Mouse (Mus musculus) erythroblast, embryonic 14.5 days (primary cell): ENCODE data around the gene Tfip11. TPM values are rescaled to one million over a fixed set of nuclear protein-coding genes. Genes with fewer than 3 reads are reported as not detected.

Experiments
- H3K27me3 ChIP-seq: 2 replicates; pipeline ENCODE4 v1.6.1; 2012; ENCODE audit warnings: inconsistent platforms; ENCODE audit not compliant: control insufficient read depth
- H3K36me3 ChIP-seq: 2 replicates; pipeline ENCODE4 v1.6.1; 2012; ENCODE audit warnings: mild to moderate bottlenecking, inconsistent platforms; ENCODE audit not compliant: control insufficient read depth
- H3K4me1 ChIP-seq: 2 replicates; pipeline ENCODE4 v1.6.1; 2012; ENCODE audit warnings: inconsistent platforms; ENCODE audit not compliant: control insufficient read depth
- H3K4me3 ChIP-seq: replicated peaks from 2 replicates; pipeline ENCODE3; 2012; ENCODE audit warnings: moderate library complexity, mild to moderate bottlenecking, inconsistent platforms
- H3K9me3 ChIP-seq: 2 replicates; pipeline ENCODE4 v1.6.1; 2012; ENCODE audit warnings: low read length, inconsistent platforms, mixed read lengths; ENCODE audit not compliant: control insufficient read depth
- GATA1 ChIP-seq: IDR thresholded peaks from 2 replicates; pipeline ENCODE4 v1.6.1; 2012; ENCODE audit warnings: low read length, inconsistent platforms, mixed read lengths
- TAL1 ChIP-seq: IDR thresholded peaks from 3 replicates; pipeline ENCODE4 v1.6.1; 2012; ENCODE audit warnings: low read length, inconsistent platforms, mixed read lengths
- polyA plus RNA-seq: library from polyadenylated mRNA; stranded (reverse); fragments of >175 nt; gene quantifications from 2 replicates; pipeline ENCODE4 v1.2.3, GENCODE M21; 2012

Gene Tfip11
- polyA plus RNA-seq, 1 experiment, result 4.3 TPM

DNA sequence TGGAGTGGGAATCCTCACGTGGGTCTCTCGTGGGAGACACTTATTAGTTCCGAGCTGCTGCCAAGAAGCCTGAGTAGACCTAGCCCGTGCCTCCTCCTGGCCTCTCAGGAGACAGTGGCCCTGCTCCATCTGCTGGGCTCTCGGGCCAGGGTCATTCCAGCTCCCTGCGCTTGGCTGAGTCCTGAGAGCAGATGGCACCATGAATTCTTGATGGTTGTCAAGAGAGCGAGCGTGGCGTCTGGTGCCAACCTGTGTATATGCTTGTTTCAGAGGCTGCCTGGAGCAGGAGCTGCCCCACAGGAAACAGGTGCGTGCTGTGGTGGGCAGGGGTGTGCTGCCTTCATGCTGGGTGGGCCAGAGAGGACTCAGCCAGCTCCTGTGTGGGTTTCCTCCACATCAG is 42.5 kb downstream of the Tfip11 start:
- Histone ChIP-seq H3K36me3 (peaks cover 79% of the 10 kb centered on the region), H3K4me1 (peaks cover 4% of the 10 kb centered on the region), H3K4me3 (no peak overlapping the region), H3K27me3 (no peaks in the 10 kb centered on the region), H3K9me3 (no peaks in the 10 kb centered on the region)
- no peak for TF ChIP-seq GATA1
- no peak for TF ChIP-seq TAL1

DNA sequence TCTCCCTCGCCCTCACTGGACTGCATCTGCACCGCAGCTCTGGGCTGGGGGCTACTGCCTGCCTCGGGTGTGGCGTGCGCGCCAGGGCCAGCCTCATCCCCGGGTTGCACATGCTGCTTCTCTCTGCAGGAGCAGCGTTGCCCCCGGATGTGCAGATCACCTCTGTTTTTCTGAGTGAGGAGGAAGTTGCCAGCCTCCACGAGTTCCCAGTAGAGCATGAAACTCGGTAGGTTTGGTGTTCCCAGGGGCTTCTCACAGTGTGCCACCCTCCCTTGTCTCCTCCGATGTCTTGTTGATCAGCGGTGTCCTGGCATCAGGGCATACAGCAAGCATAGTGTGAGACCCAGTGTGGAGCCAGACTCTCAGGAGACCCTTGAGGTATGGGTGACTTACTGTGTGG is 43.2 kb downstream of the Tfip11 start:
- Histone ChIP-seq H3K9me3 (no peaks in the 10 kb centered on the region), H3K4me1 (no peaks in the 10 kb centered on the region), H3K4me3 (no peak overlapping the region), H3K27me3 (no peaks in the 10 kb centered on the region), H3K36me3 (peaks cover 79% of the 10 kb centered on the region)
- TF ChIP-seq GATA1 (no peak), TAL1 (no peak)

DNA sequence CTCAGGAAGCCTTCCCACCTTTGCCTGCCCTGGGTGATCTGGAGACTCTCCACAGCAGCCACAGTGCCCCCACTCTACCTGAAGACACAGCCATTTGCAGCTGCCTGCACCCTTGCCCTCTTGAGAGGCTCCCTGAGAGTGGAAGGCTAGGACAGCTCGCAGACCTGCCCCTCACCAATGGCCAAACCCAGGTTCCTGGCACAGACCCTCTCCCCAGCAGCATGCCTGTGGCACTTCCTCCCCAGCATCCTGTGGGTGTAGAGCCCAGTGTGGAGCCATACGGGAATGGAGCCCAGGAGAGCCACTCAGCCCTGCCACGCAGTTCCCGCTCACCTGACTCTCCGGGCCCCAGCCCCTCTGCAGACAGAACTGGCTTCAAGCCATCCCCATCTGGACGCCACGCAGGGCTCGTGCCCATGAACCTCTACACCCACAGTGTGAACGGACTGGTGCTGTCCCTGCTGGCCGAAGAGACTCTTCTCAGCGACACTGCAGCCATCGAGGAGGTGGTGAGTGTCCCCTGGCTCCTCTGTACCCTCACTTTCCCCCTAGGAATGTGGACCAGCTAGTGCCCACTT is 44.2 kb downstream of the Tfip11 start:
- H3K27me3 ChIP-seq, result no peaks in the 10 kb centered on the region
- H3K36me3 ChIP-seq, result peaks cover 79% of the 10 kb centered on the region
- H3K9me3 ChIP-seq, result no peaks in the 10 kb centered on the region
- TF ChIP-seq GATA1, result no peak
- no peak for TF ChIP-seq TAL1
- no peak overlapping the region for H3K4me3 ChIP-seq
- no peaks in the 10 kb centered on the region for H3K4me1 ChIP-seq

DNA sequence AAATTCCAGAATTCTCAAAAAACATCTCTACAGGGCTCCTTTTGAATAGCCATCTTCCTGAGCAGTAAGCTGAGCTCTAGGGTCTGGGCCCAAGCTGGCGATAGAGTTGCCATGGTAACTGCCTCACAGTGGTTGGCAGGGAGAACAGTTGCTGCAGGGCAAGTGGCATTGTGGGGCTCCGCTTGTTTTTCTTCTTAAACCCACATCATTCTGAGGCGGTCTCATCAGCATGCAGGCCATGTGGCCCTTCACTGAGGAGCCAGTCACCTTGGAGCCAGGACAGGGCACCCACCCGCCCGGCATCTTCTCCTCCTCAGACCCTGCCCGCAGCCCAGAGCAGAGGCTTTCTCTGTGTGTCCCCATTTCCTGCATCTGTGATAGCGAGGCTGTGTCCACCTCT is 45.8 kb downstream of the Tfip11 start:
- no peak overlapping the region for H3K4me3 ChIP-seq
- H3K4me1 ChIP-seq, result peaks cover 2% of the 10 kb centered on the region; the same call in 1 of the 2 replicates
- peaks cover 79% of the 10 kb centered on the region for H3K36me3 ChIP-seq
- TF ChIP-seq GATA1 (no peak), TAL1 (no peak)
- H3K27me3 ChIP-seq, result no peaks in the 10 kb centered on the region
- no peaks in the 10 kb centered on the region for H3K9me3 ChIP-seq

DNA sequence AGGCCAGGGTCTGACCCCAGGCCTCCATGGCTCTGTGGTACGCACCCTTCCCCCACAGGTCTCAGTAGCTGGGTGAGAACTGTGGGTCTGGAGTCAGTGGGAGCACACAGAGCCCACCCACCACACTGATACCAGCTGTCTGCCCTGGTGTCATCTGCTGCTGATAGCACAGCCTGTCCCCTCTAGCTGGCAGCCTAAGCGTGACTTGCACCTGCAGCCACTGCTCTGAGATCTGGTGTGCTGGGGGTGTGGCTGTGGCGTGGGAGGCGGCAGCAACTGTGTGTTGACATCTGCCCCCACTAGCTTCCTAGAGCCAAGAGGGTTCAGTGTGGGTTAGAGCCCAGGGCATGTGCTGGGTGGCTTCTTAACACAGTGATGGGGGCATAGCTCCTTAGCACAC is 50.0 kb downstream of the Tfip11 start:
- peaks cover 58% of the 10 kb centered on the region for H3K36me3 ChIP-seq
- H3K27me3 ChIP-seq, result no peaks in the 10 kb centered on the region
- H3K9me3 ChIP-seq, result no peaks in the 10 kb centered on the region
- TF ChIP-seq TAL1, result no peak
- TF ChIP-seq GATA1, result no peak
- H3K4me3 ChIP-seq, result no peak overlapping the region
- H3K4me1 ChIP-seq, result peaks cover 2% of the 10 kb centered on the region; the same call in 1 of the 2 replicates

DNA sequence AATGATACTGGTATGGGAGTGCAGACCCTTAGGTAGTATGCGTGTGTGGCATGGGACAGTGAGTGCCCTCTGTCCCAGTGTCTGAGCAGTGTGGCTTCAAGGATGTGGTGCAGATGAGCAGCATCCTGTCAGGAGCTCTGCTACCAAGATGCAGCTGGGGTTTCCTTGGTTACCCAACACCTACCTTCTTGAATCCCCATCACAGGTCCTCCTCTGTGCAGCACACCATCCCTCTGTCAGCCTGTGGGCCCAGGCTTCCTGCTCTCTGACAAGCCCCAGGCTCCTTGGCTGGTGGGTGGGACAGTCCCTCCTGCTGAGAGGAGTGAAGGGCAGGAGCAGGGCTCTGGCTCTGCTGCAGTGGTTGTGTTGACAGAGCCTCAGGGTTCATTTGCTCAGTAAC is 51.2 kb downstream of the Tfip11 start:
- H3K36me3 ChIP-seq, result peaks cover 50% of the 10 kb centered on the region
- H3K4me1 ChIP-seq, result peaks cover 2% of the 10 kb centered on the region; the same call in 1 of the 2 replicates
- H3K4me3 ChIP-seq, result no peak overlapping the region
- H3K27me3 ChIP-seq, result no peaks in the 10 kb centered on the region
- TF ChIP-seq GATA1 (no peak), TAL1 (no peak)
- H3K9me3 ChIP-seq, result no peaks in the 10 kb centered on the region

DNA sequence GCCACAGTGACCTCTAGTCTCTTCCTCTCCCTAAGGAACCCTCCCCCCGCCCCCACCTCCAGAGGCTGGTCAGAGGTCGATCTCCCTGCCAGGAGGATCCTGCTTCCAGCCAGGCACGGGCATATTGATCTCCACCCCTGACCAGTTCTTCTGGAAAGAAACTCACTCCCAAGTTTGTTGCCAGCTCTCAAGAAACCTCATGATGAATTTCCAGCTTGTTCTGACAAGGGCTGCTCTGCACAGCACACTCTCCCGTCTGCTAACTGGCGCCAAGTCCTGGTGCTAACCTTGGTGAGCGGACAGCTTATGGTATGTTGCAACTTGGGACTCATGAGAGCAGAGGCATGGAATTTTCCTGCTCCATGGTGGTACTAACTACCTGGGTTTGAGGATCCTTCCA is 52.6 kb downstream of the Tfip11 start:
- Histone ChIP-seq H3K9me3 (no peaks in the 10 kb centered on the region), H3K4me3 (no peak overlapping the region), H3K36me3 (peaks cover 38% of the 10 kb centered on the region), H3K27me3 (no peaks in the 10 kb centered on the region), H3K4me1 (peaks cover 2% of the 10 kb centered on the region; the same call in 1 of the 2 replicates)
- TF ChIP-seq TAL1 (no peak), GATA1 (no peak)

DNA sequence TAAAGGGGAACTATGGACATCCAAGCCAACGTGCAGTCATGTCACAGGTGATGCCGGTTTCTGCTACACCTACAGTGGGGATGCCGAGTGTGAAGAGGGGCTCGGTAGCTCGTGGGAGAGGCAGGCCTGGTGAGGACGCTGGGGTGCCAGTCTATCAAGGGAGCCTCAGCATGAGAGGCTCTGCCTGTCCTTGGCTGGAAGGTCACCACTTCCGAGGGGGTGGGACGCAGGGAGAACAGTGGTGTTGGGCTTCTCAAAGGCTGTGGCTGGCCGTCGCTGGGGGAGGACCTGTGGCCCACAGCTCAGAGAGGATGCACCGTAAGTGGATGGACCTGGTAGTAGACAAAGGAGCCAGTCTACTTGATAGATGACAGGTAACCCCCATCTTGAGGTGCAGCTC is 55.0 kb downstream of the Tfip11 start:
- H3K36me3 ChIP-seq, result peaks cover 15% of the 10 kb centered on the region
- no peak overlapping the region for H3K4me3 ChIP-seq
- peaks cover 15% of the 10 kb centered on the region for H3K4me1 ChIP-seq

DNA sequence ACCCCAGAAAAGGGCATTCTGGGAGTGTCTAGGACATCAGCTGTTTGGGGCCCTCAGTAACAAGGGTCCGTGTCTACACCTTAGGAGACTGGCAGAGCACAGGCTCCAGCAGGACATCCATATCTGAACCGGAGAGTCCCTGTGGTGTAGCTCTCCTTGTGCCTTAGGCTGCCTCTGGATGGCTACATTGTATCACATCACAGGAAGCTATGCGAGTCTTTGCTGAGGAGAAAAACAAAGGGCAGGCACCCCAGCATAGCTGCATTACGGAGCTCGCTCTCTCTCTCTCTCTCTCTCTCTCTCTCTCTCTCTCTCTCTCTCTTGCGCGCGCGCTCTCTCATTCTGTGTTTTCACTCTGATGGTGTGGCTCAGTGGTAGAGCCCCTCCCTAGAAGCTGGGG is 55.9 kb downstream of the Tfip11 start:
- peaks cover 10% of the 10 kb centered on the region for H3K9me3 ChIP-seq
- TF ChIP-seq TAL1, result no peak
- H3K4me3 ChIP-seq, result no peak overlapping the region
- H3K27me3 ChIP-seq, result no peaks in the 10 kb centered on the region
- peaks cover 18% of the 10 kb centered on the region for H3K4me1 ChIP-seq
- H3K36me3 ChIP-seq, result peaks cover 13% of the 10 kb centered on the region

More for the DNA sequence above, 55.0 kb downstream of the Tfip11 start:
- Histone ChIP-seq H3K27me3 (no peaks in the 10 kb centered on the region), H3K9me3 (peaks cover 7% of the 10 kb centered on the region)
- no peak for TF ChIP-seq TAL1
- no peak for TF ChIP-seq GATA1
